Mouse (Mus musculus): ENCODE data around the gene Ssr2. TPM values are rescaled to one million over a fixed set of nuclear protein-coding genes. Genes with fewer than 3 reads are reported as not detected.

Gene Ssr2
- 100 to 1,000 TPM; 163 to 193 TPM for polyA plus RNA-seq (2017; shearing (Covaris generic))

DNA sequence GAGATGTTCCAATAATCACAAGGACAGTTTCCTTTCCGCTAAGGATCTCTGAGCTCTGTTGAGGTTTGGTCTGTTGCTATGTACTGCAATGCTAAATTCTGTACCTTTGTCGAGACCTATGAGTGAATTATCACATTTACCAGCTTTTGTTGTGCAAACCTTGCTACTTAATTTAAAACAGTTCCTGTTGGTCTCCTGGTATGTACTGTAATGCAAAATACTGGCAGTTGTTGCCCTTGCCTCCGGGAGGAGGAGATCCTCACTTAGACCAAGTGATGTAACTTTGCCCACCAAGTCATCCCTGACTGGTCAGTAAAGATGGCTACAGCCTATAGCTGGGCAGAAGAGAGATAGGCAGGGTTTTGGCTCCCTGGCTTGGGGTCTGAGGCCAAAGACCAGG lies at the start of gene Ssr2:
Gene Ssr2, plus strand, starts transcription at position 337 of the 400 bp plus-strand sequence.
- ATAC-seq = no peak

DNA sequence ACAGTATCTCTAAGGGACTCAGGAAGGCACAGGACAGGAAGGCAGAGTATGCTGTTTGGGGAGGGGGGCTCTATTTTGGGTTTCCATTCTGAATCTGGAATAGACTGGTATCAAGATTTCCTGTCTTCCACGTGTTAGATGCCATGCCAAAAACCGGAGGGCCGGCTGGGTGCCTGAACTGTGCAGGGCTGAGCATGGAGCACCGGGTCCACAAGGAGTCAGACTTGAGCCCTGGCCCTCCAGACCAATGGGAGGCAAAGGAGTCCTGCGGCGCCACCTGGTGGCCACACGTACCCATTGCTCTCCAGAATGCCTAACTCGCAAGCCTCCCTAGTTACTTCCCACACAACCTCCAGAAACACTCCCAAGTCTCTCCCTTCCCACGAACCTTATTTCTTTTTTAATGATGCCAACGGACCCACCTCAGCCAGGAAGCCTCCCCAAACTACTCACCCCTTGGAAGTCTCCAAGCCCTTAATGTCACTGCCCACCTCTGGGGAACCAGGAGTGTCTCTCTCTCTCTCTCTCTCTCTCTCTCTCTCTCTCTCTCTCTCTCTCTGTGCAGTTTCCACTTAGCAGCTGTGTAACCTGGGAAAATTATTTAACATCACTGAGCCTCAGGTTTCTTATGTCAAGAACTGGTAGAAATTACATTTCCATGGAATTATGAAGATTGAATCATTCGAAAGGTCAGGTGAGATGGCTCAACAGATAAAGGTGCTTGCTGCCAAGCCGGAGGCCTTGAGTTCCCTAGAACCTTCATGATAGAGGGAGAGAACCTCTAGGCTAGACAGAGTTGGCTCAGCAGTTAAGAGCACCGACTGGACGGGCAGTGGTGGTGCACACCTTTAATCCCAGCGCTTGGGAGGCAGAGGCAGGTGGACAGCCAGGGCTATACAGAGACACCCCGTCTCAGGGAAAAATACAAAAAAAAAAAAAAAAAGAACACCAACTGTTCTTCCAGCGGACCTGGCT lies 49.2 kb upstream of the Ssr2 start:
- peak; percentile 60 for ATAC-seq

DNA sequence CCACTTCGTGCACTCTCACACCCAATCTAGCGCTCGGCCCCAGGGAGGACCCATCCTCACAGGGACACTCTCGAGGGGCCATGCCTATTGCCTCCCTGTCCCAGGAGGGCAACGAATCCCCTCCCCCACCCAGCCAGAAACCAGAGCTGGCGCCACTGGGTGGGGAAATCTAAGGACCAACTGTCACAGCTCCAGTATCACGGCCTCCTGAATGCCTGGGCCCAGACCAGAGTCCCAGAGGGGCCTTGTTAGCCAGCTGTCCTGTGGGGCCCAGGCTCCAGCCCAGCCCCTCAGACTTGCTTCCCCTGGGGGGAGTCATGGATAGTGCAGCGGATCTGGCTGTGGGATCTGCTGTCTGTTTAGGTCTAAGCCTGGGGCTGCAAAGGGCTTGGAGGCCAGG lies 48.1 kb upstream of the Ssr2 start:
- ATAC-seq = no peak

DNA sequence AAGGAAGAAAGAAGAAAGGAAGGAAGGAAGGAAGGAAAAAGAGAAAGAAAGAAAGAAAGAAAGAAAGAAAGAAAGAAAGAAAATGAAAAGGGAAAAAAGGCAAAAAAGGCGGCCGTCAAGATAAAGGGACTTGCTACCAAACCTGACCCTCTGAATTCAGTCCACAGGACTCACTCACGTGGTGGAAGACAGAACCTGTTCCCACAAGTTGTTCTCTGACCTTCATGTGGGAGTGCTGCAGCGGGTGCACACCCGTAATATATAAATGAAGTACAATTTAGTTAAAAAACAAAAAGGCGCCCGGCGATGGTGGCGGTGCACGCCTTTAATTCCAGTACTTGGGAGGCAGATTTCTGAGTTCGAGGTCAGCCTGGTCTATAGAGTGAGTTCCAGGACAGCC lies 47.0 kb upstream of the Ssr2 start:
- ATAC-seq = no peak

DNA sequence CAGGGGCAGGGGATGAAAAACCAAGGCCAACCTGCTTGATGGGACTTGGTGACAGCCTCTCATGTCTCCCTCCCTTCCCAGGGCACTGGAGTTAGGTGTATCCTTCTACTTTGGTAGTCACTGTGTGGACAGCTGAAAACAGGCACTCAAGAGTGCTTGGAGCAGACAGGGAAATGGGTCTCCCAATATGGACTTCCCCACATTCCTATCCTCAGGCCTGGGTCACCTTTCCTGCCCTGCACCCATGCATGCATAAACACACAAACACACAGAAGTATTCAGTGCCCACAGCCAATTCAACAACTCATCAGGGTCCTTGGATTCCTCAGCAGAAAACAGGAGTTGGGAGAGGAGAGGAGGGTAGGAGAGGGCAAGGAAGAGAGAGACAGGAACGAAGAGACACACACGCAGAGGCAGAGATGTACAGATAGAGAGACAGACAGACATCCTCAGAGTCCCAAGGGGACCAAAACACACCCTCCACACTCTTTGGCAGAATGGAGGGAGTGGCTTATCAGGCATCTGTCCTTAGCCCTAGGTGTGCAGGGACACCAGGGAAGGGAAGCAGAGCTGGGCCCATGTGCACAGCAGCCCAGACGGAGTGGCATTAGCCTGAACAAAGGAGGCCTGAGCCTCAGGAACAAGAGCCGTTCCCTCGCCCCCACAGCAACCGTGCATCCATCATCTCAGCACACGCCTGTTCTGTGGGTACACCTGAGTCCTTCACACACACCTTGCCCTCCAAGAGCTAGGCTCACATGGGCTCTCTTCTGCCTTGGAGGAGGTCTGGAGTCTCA lies 46.3 kb upstream of the Ssr2 start:
- ATAC-seq = no peak

DNA sequence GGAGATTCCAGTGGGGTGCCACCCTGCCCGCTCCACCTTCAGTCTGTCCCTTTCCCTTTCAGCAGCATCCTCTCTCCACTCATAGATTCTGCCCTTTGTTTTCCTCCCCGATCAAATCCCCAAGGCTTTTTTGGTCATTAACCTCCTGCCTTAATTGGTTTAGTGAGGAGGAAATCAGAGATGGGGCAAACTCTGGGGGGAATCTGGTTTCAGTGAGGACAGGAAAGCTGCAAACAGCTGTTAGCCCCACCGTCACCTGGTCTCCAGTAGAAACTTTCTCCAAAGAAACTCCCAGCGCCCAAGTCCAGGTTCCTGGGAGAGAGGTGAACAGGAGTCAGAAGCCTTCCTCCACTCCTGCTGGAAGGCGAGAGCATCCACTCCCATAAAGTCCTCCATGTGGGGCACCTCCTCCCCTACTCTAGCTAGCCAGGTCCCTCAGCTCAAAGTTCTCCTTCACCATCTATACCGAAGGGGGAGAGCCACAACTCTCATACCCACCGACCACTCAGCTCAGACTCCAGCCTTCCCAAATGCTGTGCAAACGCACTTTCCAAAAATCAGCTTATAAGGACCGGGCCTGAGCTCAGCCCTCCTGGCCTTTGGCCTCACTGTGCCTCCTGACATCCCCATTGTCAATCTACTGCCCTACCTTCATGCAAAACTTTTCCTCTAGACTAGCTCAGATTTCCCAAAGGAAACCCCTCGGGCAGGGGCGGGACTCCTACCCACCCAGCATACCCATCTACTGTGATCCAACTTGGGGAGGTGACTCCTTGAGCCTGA lies 45.4 kb upstream of the Ssr2 start:
- ATAC-seq = no peak

DNA sequence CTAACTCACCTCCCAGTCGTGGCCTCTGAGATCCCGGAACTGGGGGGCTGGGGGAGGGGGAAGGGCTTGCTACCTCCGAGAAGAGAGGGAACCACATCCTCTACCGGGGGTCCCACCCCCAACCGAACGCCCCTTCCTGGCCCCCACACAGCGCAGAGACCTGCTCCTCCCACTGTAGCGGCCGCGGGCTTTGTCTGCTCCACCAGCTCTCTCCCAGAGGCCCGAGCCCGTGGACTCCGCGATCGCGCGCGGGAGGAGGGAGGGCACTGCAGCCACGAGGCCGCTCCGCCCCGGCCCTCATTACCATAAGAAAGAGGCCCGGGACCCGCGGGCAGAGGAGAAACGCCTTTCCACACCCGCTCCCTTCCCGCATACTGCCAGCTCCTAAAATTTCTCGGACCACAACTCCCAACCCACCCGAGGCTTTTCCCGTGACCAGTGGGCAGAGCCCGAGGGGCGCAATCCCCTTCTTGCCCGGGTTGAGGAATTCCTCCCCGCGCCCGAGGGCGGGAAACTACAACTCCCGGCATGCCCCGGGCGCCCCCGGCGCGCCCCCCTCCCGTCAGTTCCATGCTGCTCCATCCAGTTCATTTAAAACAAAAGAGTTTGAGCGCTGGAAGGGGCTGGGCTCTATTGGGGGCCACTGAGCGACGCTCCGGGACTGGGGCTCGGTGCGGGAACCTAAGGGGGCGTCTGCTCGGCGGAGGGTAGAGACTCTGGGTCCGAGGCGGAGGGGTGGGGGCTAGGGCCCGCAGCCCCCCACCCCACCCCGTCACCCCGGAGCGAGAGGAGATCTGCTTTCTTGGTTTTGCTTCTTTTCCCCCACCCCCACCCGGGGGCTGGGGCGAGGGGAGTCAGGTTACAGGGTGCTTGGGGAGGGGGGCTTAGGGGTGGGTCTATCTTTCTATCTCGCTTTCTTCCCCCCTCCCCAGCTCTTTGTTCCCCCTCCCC lies 44.1 kb upstream of the Ssr2 start:
- ATAC-seq = peak; percentile 76

DNA sequence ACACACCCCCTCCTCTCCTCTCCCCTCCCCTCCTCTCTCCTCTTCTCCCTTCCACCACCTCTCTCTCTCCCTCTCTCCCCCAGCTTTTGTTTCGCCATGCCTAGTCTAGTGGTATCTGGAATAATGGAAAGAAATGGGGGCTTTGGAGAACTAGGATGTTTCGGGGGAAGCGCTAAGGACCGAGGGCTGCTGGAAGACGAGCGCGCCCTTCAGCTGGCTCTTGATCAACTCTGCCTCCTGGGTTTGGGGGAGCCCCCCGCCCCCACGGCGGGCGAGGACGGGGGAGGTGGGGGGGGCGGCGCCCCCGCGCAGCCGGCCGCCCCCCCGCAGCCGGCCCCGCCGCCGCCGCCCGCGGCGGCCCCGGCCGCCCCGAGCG lies 43.4 kb upstream of the Ssr2 start, which contains the start of gene Mex3a:
Gene Mex3a, plus strand, starts transcription at position 97 of the 376 bp plus-strand sequence.
- ATAC-seq = no peak

DNA sequence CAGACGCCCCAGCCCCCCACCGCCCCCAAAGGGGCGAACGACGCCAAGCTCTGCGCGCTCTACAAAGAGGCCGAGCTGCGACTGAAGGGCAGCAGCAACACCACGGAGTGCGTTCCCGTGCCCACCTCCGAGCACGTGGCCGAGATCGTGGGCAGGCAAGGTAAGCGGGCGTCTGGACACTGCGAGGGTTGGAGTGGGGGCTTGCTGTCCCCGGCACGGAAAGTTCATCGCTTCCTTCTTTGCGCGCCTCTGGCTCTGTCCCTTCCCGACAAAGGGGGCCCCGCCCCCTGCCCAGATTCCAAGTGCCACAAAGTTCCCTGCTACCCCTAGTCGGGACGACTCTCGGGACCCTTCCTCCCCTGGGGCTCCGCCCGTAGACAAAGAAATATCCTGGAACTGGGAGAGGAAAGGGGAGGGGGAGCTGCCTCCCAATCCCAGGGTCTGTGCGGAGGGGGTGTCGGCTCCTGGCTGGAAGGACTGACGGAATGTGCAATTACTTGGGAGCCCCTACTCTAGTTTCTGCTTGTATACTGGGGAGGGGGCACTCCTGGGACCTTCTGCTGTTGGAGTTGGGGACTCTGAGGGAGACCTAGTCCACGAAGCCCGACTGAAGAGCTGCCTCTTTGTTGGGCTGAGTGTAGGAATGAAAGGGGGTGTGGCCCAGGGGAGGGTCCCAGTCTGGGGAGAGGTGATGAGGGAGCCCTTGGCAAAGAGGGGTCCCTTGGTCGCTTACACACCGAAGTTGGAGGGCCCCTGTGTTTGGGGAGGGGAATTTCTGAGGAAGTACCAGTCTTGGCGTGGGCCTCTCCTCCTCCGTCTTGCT lies 42.8 kb upstream of the Ssr2 start:
- ATAC-seq = no peak

DNA sequence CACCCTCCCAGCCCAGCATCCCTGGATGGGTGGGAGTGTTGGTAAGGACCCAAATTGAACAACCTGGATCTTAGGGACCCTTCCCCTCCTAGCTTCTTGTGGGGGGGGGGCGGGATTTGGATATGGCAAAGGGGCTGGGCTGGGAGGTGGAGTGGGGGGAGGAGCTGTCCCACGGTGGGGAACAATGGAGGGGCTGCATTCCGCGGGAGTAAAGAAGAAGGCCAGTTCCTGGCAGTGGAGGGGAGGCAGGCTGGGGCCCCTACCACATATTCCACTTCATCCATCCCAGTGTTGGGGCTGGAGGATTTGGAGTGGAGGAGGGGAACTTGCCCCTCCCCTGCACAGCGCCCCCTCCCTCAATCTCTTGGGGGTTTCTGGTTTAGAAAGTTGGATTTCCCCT lies 42.0 kb upstream of the Ssr2 start:
- ATAC-seq = no peak

DNA sequence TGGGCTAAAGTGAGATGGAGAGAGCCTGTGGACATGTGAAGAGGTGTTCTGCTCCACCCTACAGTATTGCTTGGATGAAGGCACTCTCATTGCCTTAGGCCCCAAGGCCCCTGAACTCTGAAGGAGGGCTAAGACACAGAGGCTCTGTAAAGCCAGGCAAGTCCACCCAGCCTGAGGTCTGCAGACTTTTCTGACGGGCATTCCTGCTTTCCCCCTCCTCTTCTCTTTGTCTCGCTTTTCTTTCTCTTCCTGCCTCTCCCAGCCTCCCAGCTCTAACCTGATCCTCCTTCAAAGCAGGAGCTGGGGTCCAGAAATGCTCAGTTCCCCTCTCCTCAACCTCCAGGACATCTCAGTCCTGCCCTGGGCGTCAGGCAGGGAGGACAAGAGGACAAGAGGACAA lies 40.7 kb upstream of the Ssr2 start:
- ATAC-seq = no peak

DNA sequence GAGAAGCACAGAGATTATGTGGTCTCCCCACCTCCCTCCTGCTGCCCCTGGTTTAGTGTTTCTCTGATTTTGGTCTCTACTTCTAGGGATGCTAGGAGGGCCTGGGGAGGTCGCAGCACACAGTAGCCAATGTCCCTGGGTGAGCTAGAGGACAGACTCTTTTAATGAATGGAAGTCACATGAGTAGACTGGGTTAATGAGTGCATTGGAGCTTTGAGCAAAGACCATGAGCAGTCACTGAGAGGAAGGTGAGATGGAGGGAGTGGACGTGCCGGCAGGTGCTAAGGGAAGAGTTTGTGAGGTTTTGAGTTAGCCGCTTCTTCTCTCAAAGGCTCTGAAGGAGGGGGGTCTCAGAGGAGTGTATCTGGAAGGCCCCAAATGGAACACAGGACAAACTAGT lies 40.1 kb upstream of the Ssr2 start:
- ATAC-seq = no peak

DNA sequence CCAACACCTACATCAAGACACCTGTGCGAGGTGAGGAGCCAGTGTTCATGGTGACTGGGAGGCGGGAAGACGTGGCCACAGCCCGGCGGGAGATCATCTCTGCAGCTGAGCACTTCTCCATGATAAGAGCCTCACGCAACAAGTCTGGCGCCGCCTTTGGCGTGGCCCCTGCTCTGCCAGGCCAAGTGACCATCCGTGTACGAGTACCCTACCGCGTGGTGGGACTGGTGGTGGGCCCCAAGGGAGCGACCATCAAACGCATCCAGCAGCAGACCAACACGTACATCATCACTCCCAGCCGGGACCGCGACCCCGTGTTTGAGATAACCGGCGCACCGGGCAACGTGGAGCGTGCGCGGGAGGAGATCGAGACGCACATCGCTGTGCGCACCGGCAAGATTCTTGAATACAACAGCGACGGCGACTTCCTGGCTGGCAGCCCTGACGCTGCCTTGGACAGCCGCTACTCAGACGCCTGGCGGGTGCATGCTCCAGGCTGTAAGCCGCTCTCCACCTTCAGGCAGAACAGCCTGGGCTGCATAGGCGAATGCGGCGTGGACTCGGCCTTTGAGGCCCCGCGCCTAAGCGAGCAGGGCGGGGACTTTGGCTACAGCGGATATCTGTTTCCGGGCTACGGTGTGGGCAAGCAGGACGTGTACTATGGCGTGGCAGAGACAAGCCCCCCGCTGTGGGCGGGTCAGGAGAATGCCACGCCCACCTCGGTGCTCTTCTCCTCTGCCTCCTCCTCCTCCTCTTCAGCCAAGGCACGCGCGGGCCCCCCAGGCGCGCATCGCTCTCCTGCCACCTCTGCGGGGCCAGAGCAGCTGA lies 39.4 kb upstream of the Ssr2 start:
- ATAC-seq = no peak

DNA sequence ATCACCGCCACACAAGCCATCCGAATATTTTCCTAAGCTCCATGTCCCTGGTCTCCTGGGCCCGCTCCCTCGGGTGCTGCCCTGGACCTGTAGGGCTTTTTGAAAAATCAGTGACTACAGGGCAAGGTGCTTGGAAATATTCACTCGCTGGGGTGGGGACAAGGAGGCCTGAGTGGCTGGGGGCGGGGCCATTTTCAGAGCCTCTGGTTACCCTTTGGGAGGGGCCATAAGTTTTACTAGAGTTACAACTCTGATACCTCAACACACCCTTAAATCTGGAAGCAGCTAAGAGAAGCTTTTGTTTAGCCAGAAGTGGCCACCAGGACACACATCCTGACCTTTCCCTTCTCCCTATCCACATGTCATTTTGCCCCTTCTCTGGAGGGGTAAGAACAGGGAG lies 38.5 kb upstream of the Ssr2 start:
- ATAC-seq = no peak

DNA sequence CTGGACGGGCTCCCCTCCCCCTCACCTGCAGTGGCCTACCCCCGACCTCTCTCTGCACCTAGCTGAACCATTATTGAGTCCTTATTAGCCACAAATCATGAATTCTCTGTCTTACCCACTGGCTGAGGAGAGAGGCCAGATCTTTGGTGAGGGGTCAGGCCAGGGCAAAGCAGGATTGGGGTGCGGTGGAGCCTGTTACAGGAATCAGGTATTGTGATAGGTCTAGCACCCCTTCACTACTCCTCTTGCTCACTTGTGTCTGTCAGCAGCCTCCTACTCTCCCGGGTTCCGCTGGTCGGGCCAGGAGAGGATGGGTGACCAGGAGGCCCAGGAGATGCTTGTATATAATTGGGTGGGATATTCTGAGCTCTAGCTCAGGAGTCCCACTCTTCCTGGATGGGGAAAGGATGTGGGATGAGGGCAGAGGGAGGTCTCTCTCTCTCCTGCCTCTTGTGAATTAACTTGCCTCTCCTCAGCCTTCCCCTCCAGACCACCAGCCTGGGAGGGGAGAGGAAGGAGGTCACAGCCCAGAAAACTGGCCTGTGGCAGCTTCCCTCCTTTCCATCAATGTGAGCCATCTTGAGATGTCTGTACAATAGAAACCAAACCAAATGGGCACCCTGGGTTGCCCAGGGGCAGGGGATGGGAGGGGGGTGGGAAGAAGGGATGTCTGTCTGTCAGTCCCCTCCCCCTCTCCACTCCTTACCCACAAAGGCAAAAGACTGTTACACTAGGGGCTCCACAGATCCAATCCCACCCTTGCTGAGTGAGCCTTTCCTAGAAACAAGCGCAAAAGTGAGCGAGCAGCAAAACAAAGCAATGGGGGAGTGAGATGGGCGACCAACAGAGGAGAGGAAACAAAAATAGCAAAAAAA lies 37.2 kb upstream of the Ssr2 start:
- ATAC-seq = no peak

DNA sequence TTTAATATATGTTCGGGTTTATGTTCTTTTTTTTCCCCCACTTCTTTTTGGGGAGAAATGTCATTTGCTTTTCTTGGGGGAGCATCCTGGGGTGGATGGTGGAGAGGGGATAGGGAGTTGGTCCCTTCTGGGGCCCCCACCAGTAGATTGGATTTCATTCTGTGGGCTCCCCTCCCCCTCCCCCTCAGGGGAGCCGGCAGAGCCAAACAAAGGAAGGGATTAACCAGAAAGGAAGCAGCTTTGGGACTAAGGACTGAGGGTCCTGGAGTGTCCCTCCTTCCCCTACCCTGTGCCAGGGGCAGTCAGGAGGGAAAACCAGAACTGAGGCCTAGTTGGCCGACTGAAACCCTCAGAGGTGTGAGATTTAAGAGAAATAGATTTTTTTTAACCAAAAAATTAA lies 36.3 kb upstream of the Ssr2 start:
- ATAC-seq = no peak

DNA sequence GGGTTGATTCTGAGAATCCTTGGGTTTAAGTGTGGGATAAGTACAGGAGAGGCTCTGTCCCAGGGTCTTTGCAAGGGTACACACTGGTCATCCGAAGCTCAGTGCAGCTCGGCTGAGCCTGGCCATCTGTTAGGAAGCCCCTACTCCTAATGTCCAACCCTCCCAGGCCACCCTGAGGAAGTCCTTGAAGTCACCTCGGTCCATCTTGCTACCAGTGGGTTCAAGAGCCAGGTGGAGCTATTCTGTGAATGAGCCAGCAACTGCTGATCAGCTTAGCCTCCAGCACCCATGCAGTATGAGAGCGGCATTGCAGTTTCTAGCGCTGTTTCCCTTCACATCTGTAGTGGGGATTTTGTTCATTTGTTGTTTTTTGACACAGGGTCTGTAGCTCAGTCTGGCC lies 35.6 kb upstream of the Ssr2 start:
- ATAC-seq = no peak

DNA sequence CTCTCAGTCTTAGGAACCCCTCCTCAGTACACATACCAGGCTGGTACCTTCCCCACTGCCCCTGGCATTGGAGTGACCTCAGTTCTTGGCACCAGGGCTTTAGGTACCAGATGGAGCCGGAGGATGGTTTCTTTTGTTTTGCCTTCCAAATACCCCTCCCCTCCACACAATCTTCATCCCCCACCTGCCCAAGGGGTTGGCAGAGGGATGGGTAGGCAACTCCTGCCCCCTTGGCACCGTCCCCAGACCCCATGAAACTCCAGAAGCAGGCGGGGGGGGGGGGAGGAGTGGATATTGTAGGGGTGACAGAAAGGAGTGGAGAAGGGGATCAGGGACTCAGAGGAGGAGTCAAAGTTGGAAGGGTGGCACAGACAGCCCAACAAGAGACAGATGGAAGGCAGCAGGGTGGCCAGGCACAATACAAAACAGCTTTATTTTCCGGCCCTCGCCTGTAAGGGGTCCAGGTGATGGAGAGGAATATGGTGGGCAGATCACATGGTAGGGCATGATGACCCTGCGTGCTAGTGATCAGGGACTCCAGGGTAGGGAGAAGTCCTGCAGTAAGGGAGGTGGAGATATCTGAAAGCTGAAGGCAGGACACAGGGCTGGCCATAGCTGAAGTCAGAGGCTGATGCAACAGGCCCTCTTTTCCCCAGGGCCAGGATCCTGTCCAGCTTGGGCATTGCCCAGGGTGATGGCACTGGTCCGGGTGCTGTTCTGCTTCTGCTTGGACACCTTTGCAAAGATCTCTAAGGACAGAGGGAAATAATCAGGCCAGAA lies 33.9 kb upstream of the Ssr2 start:
- ATAC-seq = no peak
